Mouse (Mus musculus) heart, postnatal 0 days (tissue): ENCODE measurements around the gene Clasrp.

Experiments
- CTCF ChIP-seq: IDR thresholded peaks from 2 replicates; pipeline ENCODE4 v1.5.1; 2016; ENCODE audit warnings: antibody characterized with exemption, control low read depth, low read depth
- EP300 ChIP-seq: IDR thresholded peaks from 2 replicates; pipeline ENCODE4 v1.6.1; 2016; ENCODE audit warnings: antibody characterized with exemption, low read depth

- TF ChIP-seq CTCF: no peak
- TF ChIP-seq EP300: no peak
Measured at GRCm38 (mm10) chr7:19546007-19546406, 58.3 kb downstream of the Clasrp start.
